Mouse (Mus musculus): Measurements from ENCODE around the gene BC049715. TPM values are rescaled to one million over a fixed set of nuclear protein-coding genes. Genes with fewer than 3 reads are reported as not detected.

BC049715 gene
- polyA plus RNA-seq (2012; ENCODE audit: low replicate concordance) = 3.5 and 6.4 TPM in 2 replicates

DNA sequence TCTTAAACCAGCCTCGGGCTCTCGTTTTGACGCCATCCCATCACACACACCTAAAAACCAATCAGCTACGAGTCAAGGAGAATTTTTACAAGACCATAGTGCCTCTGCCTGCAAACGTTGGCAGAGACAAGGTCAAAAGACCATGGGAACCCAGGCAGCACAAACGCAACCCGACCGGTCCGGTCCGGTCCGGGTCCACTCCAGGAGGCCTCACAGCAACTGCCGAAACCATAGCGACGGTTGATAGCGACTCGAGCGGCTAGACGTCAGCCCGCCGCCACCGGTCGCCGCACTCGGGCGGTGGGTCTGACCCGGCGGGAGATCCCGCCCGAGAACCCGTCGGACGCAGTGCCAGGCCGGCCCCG lies at the start of gene BC049715:
BC049715 (plus strand) TSS at position 111 of the 365 bp plus-strand sequence.

DNA sequence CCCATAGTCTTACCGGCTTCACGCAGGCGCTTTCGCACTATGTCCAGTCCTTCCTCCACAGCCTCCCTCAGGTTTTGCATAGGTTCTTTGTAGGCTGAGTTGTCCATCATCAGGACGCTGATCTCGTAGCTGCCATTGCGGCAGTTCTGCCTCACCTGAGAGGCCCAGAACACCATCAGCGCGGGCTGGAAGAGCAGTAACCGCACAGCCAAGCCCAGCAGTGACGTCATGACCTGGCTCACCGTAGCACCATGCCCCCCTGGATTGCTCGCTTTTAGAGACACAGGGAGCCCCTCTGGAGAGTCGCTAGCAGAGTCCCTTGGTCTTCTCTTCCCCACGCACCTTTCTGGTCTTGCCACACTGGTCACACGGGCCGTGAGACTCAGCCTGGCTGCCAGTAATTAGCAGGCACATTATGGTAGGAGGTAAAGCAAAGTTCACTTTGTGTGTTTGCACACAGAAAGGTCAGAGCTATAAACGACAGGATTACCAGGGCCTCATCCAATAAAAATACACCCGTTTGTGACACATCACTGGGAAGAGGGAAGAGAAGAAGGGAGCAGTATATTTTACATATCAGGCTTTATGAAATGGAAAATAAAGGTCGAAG lies 45.9 kb upstream of the BC049715 start, which contains the start of gene Gucy2c:
Gucy2c (minus strand) TSS at position 389 of the 610 bp plus-strand sequence.

DNA sequence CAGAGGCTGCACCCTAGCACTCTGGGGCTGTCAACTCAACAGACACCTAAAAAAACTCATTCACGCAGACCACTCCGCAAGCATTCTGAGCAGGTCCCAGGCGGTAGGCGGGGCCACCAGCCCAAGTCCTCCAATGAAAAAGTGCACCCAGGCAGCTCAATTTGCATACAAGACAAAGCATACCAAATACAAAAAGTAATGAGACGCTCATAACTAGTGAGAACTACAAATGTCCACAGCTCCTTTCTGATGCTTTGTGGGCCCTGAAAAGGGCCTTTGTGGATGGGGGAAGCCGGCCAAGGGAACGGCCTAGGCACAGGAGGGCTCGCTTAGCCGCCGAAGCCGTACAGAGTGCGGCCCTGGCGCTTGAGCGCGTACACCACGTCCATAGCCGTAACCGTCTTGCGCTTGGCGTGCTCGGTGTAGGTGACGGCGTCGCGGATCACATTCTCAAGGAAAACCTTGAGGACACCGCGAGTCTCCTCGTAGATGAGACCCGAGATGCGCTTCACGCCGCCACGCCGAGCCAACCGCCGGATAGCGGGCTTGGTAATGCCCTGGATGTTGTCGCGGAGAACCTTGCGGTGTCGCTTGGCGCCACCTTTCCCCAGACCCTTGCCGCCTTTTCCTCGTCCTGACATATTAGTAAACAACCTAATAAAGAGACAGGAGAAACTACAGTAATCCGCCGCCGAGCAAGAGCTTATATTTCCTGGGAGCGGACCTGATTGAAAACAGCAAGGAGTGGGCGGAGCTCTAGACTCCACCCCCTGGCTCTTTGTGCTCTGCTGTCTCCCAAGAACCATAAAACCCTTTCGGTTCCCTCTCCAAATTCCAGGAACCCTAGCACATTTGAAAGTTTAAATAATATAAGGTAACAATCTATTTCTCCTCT lies 23.4 kb upstream of the BC049715 start, which contains the start of gene Hist4h4:
Hist4h4 (minus strand) TSS at position 677 of the 895 bp plus-strand sequence.

DNA sequence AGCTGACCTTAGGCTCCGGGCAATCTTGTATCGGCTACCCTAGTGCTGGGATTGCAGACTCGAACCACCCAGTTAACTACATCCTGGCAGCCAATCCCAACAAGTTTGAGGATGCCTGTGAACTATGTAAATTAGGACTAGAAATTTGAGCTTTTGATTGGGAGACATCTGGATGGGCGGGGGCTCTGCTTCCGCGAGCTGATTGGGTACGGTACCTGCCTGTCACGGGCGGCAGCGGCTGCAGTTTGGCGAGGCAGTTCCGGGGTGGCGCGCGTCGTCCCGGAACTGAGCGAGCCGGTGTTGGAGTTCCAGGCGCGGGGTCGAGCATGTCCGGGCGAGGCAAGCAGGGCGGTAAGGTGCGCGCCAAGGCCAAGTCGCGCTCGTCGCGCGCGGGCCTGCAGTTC lies 19.4 kb upstream of the BC049715 start, which contains the start of gene H2afj:
H2afj (plus strand) TSS at position 231 of the 404 bp plus-strand sequence.

DNA sequence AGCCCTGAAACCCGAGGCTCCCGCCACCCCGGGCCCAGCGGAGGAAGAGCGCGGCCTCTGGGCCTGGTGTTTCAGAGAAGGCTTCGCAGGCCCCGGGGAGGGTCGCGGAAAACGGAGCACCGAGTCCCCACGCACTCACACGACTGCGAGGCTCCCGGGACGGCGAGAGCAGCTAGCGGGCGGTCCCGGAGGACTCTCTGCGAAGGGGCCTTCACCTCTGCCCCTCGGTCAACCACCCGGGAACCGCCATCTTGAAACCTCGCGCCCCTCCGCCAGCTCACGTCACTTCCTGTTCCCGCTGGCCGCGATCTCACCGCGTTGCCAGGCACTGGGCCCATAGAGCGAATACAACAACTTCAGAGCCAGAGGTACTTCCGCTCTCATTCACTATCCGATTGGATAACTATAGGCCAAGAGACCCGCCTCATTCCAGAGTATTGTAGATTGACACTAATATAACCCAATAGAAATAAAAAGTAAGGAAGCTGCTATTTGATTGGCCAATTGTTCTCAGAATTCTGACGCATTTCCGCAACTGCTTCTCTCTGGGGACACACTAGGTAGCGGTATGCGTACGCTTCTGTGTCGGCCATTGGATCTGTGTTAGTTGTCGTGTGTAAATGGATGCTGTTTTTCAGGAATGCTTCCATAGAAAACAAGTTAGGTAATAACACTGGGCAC lies 595 bp downstream of the BC049715 start, which contains the start of gene Wbp11:
Wbp11 (minus strand) TSS at position 353 of the 681 bp plus-strand sequence.

DNA sequence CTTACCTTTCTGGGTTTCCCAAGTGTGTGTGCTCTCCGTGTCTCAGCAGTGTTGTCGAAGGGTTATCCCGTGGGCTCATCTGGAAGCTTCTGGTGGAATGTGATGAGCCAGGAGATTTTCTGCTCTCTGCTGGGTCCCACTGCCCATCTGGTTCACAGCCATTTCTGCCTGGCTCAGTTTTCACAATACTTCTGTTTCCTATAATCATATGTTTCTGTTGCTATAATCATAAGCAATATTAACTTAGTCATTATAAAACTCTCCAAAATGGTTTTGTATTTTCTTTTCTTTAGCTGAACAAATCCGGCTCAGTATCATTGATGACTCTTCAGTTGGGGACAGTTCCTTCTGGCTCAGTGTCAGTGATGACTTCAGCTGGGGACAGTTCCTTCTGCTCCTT lies 7.9 kb downstream of the BC049715 start, which contains the start of gene Smco3:
Smco3 (minus strand) TSS at position 101 of the 400 bp plus-strand sequence.

DNA sequence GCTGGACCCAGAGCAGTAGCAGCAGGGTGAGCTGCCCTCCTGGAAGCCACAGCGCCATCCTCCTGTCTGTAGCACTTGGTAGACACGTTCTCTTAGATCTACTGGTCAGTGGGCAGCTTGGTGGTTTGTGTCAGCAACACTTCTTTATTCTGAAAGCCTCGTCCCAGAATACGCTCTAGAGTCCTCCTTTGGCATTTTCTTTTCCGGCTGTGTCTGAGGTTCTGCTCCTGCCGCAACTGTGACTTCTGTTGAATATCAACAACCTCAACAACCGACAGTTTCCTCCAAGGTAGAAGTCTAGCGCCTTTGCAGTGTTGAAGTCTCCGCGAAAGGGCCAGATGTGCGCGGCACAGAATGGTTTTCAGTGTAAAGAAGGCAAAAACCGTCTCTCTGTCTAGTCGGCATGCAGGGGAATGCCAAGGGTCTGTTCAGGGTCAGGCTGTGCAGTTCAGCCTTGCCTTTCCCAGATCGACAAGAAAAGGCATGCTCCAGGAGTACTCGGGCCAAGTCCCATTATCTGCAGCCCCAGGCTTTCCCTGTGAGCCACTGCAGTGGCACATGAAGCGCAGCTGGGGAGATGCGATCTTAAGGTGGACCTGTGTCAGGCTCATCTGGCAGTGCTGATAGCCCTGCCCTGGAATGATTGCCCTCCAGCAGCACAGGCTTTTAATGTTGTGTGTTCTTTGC lies 29.9 kb downstream of the BC049715 start, which contains the start of gene Art4:
Art4 (minus strand) TSS at position 548 of the 687 bp plus-strand sequence.

DNA sequence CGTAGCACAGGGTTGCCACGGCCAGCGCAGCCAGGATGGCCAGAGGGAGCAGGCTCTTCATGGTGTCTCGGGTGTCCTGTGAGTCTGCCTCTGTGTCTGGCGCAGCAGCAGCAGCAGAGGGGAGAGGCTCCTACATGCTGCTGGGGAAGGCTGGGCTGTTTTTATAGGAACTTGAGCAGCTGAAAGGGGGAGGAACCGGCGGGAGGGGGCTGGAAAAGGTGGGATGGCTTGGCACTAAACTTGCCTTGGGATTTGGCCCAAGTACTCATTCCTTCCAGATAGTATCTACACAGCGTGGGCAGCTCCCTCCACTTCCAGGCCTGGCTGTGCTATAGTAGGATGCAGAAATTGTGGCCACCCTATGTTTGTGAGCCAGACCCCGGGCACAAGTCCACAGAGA lies 48.2 kb downstream of the BC049715 start, which contains the start of gene Mgp:
Mgp (minus strand) TSS at position 154 of the 400 bp plus-strand sequence.

Other genes with a start within 250 kb of the BC049715 start
- gene Plbd1, start 165.7 kb upstream of the BC049715 start, polyA plus RNA-seq (2012; ENCODE audit: low replicate concordance) = 12.9 and 17.2 TPM in 2 replicates
- gene Gucy2c, start 45.9 kb upstream of the BC049715 start, polyA plus RNA-seq (2012; ENCODE audit: low replicate concordance) = not detected in 2 replicates
- gene Hist4h4, start 23.2 kb upstream of the BC049715 start, polyA plus RNA-seq (2012; ENCODE audit: low replicate concordance) = 18.8 and 18.9 TPM in 2 replicates
- 194 and 567 TPM in 2 replicates for gene H2afj, start 19.4 kb upstream of the BC049715 start, polyA plus RNA-seq (2012; ENCODE audit: low replicate concordance)
- 346 and 357 TPM in 2 replicates for gene Wbp11, start 607 bp downstream of the BC049715 start, polyA plus RNA-seq (2012; ENCODE audit: low replicate concordance)
- gene Smco3, start 7.8 kb downstream of the BC049715 start, polyA plus RNA-seq (2012; ENCODE audit: low replicate concordance) = not detected in 2 replicates
- gene Art4, start 30.1 kb downstream of the BC049715 start, polyA plus RNA-seq (2012; ENCODE audit: low replicate concordance) = 0.66 and 4.1 TPM in 2 replicates
- gene Mgp, start 48.2 kb downstream of the BC049715 start, polyA plus RNA-seq (2012; ENCODE audit: low replicate concordance) = not detected in 2 replicates
- not detected in 2 replicates for gene Erp27, start 94.6 kb downstream of the BC049715 start, polyA plus RNA-seq (2012; ENCODE audit: low replicate concordance)
- gene Pde6h, start 96.2 kb downstream of the BC049715 start, polyA plus RNA-seq (2012; ENCODE audit: low replicate concordance) = 0.07 TPM in 1 of 2 replicates, not detected in the other
- 22.6 and 23.3 TPM in 2 replicates for gene Arhgdib, start 114.3 kb downstream of the BC049715 start, polyA plus RNA-seq (2012; ENCODE audit: low replicate concordance)

Measured in leukemia stem cell, adult 10-12 weeks (primary cell).